Mouse (Mus musculus) liver, adult 2 months (tissue): ENCODE results near the gene Fezf2.

ENCODE experiments used
- CTCF ChIP-seq: fragments of 200-500 bp; IDR thresholded peaks from 2 replicates; pipeline ENCODE4 v1.5.1; 2011; ENCODE audit warnings: low read depth, low read length, control low read depth
- POLR2A ChIP-seq: fragments of 200-500 bp; IDR thresholded peaks from 2 replicates; pipeline ENCODE4 v1.6.1; 2011; ENCODE audit warnings: low read length, control low read depth; ENCODE audit not compliant: insufficient read depth; ENCODE audit errors: extremely low read depth

DNA sequence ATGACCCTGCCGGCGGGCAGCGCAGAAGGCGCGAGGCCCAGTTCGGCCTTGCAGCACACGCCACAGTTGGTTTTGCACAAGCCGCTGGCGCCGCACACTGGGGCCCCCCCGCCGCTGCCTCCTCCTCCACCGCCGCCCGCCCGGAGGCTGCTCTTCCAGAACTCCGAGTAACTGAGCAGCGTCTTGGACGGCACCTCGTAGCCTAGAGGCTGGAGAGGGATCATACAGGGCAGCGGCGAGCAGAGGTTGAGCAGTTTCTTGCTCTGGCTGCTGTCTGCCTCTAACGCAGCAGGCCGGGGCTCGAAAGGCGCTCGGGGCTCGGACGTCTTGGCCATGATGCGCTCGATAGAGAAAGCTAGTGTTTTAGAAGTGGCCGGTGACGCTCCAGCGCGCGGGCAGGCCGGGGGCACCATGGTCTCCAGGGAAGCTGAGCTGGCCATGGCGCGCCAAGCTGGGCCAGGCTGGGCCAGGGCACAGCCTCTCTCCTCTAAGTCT, 3.2 kb downstream of the Fezf2 start:
- no peak for TF ChIP-seq POLR2A
- no peak for TF ChIP-seq CTCF
